Mouse (Mus musculus): ENCODE measurements around the gene Glycam1. TPM values are rescaled to one million over a fixed set of nuclear protein-coding genes. Genes with fewer than 3 reads are reported as not detected.

Glycam1 gene
- total and polyA plus RNA-seq, 3 experiments = not detected

GRCm38 (mm10) chr15:103534054-103534620, 30.7 kb downstream of the Glycam1 start:
- Histone ChIP-seq H3K27me3 (ENCODE audit: control insufficient read depth in 1 of 2, insufficient read depth in 2 of 2, low read length in 2 of 2) (no peaks in the 10 kb centered on the region), H3K4me1 (ENCODE audit: control insufficient read depth in 1 of 2, insufficient read depth in 2 of 2, low read length in 2 of 2) (no peaks in the 10 kb centered on the region)

GRCm38 (mm10) chr15:103530372-103530771, 34.5 kb downstream of the Glycam1 start:
- Histone ChIP-seq H3K27me3 (ENCODE audit: control insufficient read depth in 1 of 2, insufficient read depth in 2 of 2, low read length in 2 of 2) (no peaks in the 10 kb centered on the region), H3K4me1 (ENCODE audit: control insufficient read depth in 1 of 2, insufficient read depth in 2 of 2, low read length in 2 of 2) (no peaks in the 10 kb centered on the region), H3K79me2 (ENCODE audit: control insufficient read depth, insufficient read depth, low read length, poor library complexity) (no peaks in the 10 kb centered on the region), H3K9ac (ENCODE audit: control insufficient read depth, low read depth, low read length, poor library complexity, severe bottlenecking) (no peak overlapping the region), H3K36me3 (ENCODE audit: control insufficient read depth in 1 of 2, insufficient read depth in 2 of 2, low read length in 2 of 2) (no peaks in the 10 kb centered on the region), H3K4me3 (ENCODE audit: control insufficient read depth in 1 of 2, insufficient read depth in 1 of 2, low read depth in 2 of 2, low read length in 2 of 2) (no peak overlapping the region), H3K9me3 (replicated peaks; ENCODE audit: insufficient read depth, low read length) (no peaks in the 10 kb centered on the region), H3K27ac (ENCODE audit: control insufficient read depth, low read depth, low read length) (no peak overlapping the region)
- peak; percentile 42 for DNase-seq (ENCODE audit: low read depth, low spot score)
- TF ChIP-seq CHD2 (IDR thresholded peaks at IDR 0.05; ENCODE audit: low read length) (no peak), EP300 (IDR thresholded peaks at IDR 0.05; ENCODE audit: low read depth in 1 of 2, low read length in 2 of 2) (no peak), GABPA (IDR thresholded peaks at IDR 0.05; ENCODE audit: low read depth, low read length) (no peak), CTCF (IDR thresholded peaks at IDR 0.05 in 2 of 3, conservative IDR thresholded peaks at IDR 0.05 in 1 of 3; ENCODE audit: control insufficient read depth in 1 of 3, insufficient read depth in 1 of 3, low read depth in 2 of 3, low read length in 3 of 3, poor library complexity in 1 of 3, severe bottlenecking in 1 of 3) (peak; percentile 65 to 79 (median 69)), SMC3 (IDR thresholded peaks at IDR 0.05; ENCODE audit: low read depth, low read length) (peak; percentile 48), RAD21 (IDR thresholded peaks at IDR 0.05; ENCODE audit: low read depth, low read length) (peak; percentile 25)

More at GRCm38 (mm10) chr15:103534054-103534620, 30.7 kb downstream of the Glycam1 start:
- H3K36me3 ChIP-seq (ENCODE audit: control insufficient read depth in 1 of 2, insufficient read depth in 2 of 2, low read length in 2 of 2) = no peaks in the 10 kb centered on the region
- H3K79me2 ChIP-seq (ENCODE audit: control insufficient read depth, insufficient read depth, low read length, poor library complexity) = no peaks in the 10 kb centered on the region
- no peak overlapping the region for H3K27ac ChIP-seq (ENCODE audit: control insufficient read depth, low read depth, low read length)
- peak; percentile 76; the same call in 1 of the 2 replicates for TF ChIP-seq MAFK (IDR thresholded peaks at IDR 0.05; ENCODE audit: borderline replicate concordance, low read depth, low read length)
- TF ChIP-seq CHD1 (IDR thresholded peaks at IDR 0.05; ENCODE audit: low read depth, low read length) = no peak
- DNase-seq (ENCODE audit: low read depth, low spot score) = no peak
- no peaks in the 10 kb centered on the region for H3K9me3 ChIP-seq (replicated peaks; ENCODE audit: insufficient read depth, low read length)
- H3K4me3 ChIP-seq (ENCODE audit: control insufficient read depth in 1 of 2, insufficient read depth in 1 of 2, low read depth in 2 of 2, low read length in 2 of 2) = no peak overlapping the region
- no peak overlapping the region for H3K9ac ChIP-seq (ENCODE audit: control insufficient read depth, low read depth, low read length, poor library complexity, severe bottlenecking)

- no peak overlapping the region for H3K27ac ChIP-seq (ENCODE audit: control insufficient read depth, low read depth, low read length)
- H3K9ac ChIP-seq (ENCODE audit: control insufficient read depth, low read depth, low read length, poor library complexity, severe bottlenecking) = no peak overlapping the region
- H3K27me3 ChIP-seq (ENCODE audit: control insufficient read depth in 1 of 2, insufficient read depth in 2 of 2, low read length in 2 of 2) = no peaks in the 10 kb centered on the region
- no peak for DNase-seq (ENCODE audit: low read depth, low spot score)
- no peaks in the 10 kb centered on the region for H3K79me2 ChIP-seq (ENCODE audit: control insufficient read depth, insufficient read depth, low read length, poor library complexity)
- no peaks in the 10 kb centered on the region for H3K36me3 ChIP-seq (ENCODE audit: control insufficient read depth in 1 of 2, insufficient read depth in 2 of 2, low read length in 2 of 2)
- no peaks in the 10 kb centered on the region for H3K4me1 ChIP-seq (ENCODE audit: control insufficient read depth in 1 of 2, insufficient read depth in 2 of 2, low read length in 2 of 2)
- no peak overlapping the region for H3K4me3 ChIP-seq (ENCODE audit: control insufficient read depth in 1 of 2, insufficient read depth in 1 of 2, low read depth in 2 of 2, low read length in 2 of 2)
- no peaks in the 10 kb centered on the region for H3K9me3 ChIP-seq (replicated peaks; ENCODE audit: insufficient read depth, low read length)
- TF ChIP-seq MAX (IDR thresholded peaks at IDR 0.05; ENCODE audit: low read length) = no peak
Observed at GRCm38 (mm10) chr15:103523156-103523555, 41.7 kb downstream of the Glycam1 start.

Data from MEL (cell line).